Mouse (Mus musculus): ENCODE measurements around the gene Prkce. TPM values are rescaled to one million over a fixed set of nuclear protein-coding genes. Genes with fewer than 3 reads are reported as not detected.

Gene Prkce
- polyA plus RNA-seq, 1 experiment from 2014 or later: 1.1 TPM

DNA sequence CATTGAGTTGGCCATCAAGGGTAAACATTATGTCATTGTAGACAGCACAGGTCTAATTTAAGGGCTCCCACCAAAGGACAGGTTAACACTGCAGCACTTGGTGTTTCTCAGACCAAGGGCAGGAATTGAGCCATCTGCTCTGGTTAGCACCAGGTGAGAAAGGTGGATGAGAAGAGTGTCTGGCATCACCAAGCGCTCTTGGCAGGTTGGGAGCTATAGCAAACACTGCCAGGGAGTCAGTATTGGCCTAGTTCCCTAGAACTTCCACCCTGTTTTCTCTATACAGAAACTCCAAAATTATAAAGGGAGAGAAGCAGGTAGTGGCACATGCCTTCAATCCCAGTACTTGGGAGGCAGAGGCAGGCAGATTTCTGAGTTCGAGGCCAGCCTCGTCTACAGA lies 479.6 kb downstream of the Prkce start:
- Histone ChIP-seq H3K79me2 (ENCODE audit: inconsistent target) (no peaks in the 10 kb centered on the region), H3K27ac (no peak overlapping the region), H3K4me3 (ENCODE audit: inconsistent target) (no peak overlapping the region), H3K36me3 (ENCODE audit: inconsistent target) (no peaks in the 10 kb centered on the region)
- WGBS (ENCODE audit: missing documents): 95% methylated on average over 3 of the region's 3 CpGs

DNA sequence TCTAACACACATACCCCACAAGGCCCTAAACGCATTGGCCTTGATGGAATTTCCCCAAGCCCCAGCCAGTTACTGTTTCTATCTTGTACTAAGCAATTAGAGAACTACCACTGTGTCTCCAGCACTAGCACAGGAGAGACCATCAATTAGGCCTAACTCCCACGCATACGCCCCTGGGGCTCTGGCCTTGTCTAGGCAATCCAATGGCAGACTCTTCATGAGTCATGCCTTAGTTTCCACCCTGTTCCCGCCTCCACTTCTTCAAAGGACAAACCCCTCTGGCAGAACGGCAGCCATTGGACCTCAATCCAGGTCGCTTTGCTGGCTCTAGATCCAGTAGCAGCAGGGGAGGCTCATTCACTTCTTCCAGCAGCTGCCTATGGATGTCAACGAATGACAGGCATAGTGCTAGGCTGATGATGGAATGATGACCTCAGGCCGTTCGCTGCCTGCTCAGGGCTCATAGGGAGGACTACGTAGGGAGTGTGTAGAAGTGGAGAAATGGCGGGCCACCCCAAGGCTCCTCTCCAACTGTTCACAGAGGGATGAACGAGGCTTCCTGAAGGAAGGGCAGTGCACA lies 481.4 kb downstream of the Prkce start:
- H3K27ac ChIP-seq: no peak overlapping the region
- no peaks in the 10 kb centered on the region for H3K79me2 ChIP-seq (ENCODE audit: inconsistent target)
- H3K4me3 ChIP-seq (ENCODE audit: inconsistent target): no peak overlapping the region
- WGBS (ENCODE audit: missing documents): 97% methylated on average over 12 of the region's 12 CpGs
- H3K36me3 ChIP-seq (ENCODE audit: inconsistent target): no peaks in the 10 kb centered on the region

DNA sequence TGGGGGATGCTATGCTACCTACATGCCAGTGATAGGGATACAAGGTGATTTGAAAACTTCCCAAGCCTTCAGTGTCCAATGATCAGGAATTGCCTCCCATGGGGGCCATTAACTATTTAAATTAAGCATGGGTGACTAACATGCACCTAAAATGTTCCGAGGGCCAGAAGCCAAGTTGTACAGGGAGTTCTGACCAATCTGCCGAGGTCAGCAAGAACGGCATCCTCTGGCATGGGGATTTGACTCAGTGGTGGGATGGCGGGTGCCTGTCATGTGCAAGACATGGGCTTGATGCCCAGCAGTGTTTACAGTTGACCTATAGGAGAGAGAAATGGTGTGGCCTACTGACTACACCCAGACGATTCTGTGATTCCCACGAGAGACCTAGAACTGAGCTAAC lies 482.7 kb downstream of the Prkce start:
- H3K36me3 ChIP-seq (ENCODE audit: inconsistent target): no peaks in the 10 kb centered on the region
- H3K27ac ChIP-seq: no peak overlapping the region
- no peaks in the 10 kb centered on the region for H3K79me2 ChIP-seq (ENCODE audit: inconsistent target)
- no peak overlapping the region for H3K4me3 ChIP-seq (ENCODE audit: inconsistent target)
- 95% methylated on average over 6 of the region's 6 CpGs for WGBS (ENCODE audit: missing documents)

DNA sequence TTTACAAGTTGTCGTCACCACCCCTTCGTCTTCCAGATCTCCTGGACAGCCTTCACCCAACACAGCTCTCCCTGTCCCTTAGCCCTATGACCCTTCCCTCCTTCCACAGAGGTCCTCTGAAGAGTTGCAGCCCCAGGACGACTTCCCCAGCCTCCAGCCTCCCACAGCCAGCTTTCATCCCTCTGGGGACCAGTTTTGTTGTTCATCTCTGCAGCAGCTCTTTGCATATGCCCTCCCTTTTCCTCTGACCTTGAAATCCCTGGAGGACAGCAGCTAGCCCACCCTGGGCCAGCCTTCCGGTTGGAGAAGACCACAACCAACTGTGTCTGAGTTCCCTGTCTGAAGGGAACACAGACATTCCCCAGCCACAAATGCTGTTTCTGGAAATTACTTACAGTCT lies 483.5 kb downstream of the Prkce start:
- Histone ChIP-seq H3K36me3 (ENCODE audit: inconsistent target) (no peaks in the 10 kb centered on the region), H3K27ac (no peak overlapping the region), H3K4me3 (ENCODE audit: inconsistent target) (no peak overlapping the region), H3K79me2 (ENCODE audit: inconsistent target) (no peaks in the 10 kb centered on the region)
- 83% methylated on average over 4 of the region's 4 CpGs for WGBS (ENCODE audit: missing documents)

DNA sequence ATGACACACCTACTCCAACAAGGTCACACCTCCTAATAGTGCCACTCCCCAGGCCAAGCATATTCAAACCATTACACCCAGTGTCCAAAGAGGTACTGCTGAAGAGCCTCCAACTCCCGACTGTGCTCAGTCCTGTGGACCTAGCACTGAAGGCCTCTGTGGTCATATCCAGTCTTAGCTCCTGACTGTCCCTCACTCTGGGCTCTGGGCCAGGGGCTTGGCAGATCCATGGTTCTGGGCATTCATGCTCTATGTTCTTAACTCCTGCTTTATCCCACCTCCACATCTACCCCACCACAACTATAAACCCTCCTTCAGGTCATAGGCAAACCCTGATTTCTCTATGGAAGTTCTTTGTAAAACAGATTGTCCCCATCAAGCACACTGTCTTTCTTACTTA lies 485.2 kb downstream of the Prkce start:
- H3K79me2 ChIP-seq (ENCODE audit: inconsistent target): no peaks in the 10 kb centered on the region
- no peak overlapping the region for H3K4me3 ChIP-seq (ENCODE audit: inconsistent target)
- H3K36me3 ChIP-seq (ENCODE audit: inconsistent target): no peaks in the 10 kb centered on the region
- no peak overlapping the region for H3K27ac ChIP-seq
- 100% methylated on average over 1 of the region's 1 CpGs for WGBS (ENCODE audit: missing documents)

DNA sequence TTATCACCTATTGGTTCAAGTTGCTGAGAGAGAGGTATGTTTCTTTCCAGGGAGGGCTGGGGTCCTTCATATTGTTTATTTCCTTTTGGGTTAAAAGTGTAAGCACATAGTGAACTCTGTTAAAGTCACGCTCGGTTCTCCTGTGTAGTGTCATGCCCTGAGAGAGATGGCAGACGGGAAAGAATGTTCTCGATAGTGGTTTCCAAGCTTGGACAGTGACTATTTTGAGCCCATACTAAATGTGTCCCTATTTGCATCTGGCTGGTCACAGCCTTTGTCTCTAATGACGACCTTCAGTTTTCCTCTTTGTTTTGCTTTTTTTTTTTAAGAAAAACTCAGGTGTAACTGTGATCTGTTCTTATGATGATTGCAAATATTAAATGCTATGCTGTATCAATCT lies 488.8 kb downstream of the Prkce start:
- Histone ChIP-seq H3K4me3 (ENCODE audit: inconsistent target) (no peak overlapping the region), H3K36me3 (ENCODE audit: inconsistent target) (no peaks in the 10 kb centered on the region), H3K27ac (no peak overlapping the region), H3K79me2 (ENCODE audit: inconsistent target) (no peaks in the 10 kb centered on the region)
- WGBS (ENCODE audit: missing documents): 92% methylated on average over 5 of the region's 5 CpGs

DNA sequence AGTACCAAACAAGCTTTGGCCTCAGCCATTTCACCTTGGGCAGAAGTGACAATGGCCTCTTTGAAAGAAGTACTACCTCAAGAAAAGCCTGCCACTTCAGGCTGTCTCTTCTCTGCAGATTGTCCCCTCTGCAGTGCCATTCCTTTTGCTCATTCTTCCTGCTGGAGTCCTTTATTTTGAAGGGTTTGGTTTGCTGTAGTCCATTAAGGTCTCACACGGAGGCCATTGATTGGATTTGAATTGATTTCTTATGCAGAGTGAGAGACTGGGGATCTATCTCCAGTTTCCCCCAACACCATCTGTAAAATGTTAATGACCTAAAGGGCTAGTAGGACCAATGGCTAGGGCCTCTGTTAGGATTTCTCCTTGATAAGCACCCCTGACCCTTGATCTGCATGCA lies 494.7 kb downstream of the Prkce start:
- Histone ChIP-seq H3K4me3 (ENCODE audit: inconsistent target) (no peak overlapping the region), H3K27ac (no peak overlapping the region), H3K36me3 (ENCODE audit: inconsistent target) (no peaks in the 10 kb centered on the region), H3K79me2 (ENCODE audit: inconsistent target) (no peaks in the 10 kb centered on the region)
- 93% methylated on average over 1 of the region's 1 CpGs for WGBS (ENCODE audit: missing documents)

DNA sequence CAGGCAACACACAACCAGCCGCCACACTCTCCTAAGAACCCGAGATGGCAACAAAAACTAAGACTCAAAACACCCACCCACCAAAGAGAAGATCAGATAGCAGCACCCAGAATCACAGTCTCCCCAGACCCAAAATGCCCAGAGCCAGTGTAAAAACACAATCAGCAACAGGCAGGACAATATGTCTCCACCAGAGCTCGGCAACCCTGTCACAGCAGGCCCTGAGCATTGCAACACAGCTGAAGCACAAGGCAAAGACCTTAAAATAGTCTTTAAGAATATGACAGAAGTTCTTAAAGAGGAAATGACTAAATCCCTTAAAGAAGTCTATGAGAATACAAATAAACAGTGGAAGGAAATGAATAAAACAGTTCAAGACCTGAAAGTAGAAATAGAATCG lies 495.9 kb downstream of the Prkce start:
- WGBS (ENCODE audit: missing documents): 36% methylated on average over 4 of the region's 4 CpGs
- no peaks in the 10 kb centered on the region for H3K36me3 ChIP-seq (ENCODE audit: inconsistent target)

DNA sequence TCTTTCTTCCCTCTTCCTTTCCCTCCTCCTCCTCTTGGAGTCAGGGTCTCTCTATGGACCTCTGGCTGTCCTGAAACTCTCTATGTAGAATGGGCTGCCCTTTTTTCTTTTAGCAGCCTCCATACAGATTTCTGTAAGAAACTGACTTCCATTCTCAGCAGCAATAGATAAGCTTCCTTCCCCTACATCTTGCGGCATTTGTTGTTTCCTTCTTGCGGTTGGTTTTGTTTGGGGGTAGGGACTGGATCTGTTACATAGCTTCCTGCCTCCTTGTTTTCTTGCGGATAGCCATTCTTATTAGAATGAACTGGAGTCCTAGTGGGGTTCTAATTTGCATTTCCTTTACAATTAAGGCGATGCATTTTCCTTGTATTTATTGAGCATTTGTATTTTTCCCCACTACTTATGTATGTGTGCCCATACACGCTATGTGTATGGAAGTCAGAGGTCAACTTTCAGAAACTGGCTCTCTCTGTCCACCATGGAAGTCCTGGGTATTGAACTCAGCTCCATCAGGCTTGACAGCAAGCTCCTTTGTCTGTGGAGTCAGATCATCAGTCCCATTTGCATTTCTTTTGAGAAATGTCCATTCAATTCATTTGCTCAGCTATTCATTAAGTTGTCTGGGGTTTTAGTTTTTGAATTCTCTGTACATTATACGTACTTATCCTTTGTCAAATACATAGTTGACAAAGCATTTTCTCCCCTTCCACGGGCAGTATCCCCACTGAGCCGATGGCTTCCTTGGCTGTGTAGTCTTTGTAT lies 500.4 kb downstream of the Prkce start:
- Histone ChIP-seq H3K79me2 (ENCODE audit: inconsistent target) (no peaks in the 10 kb centered on the region), H3K27ac (peak overlapping the region; percentile 47), H3K4me3 (ENCODE audit: inconsistent target) (no peak overlapping the region), H3K36me3 (ENCODE audit: inconsistent target) (no peaks in the 10 kb centered on the region)
- WGBS (ENCODE audit: missing documents): 42% methylated on average over 8 of the region's 8 CpGs

More for the DNA sequence above, 495.9 kb downstream of the Prkce start:
- Histone ChIP-seq H3K79me2 (ENCODE audit: inconsistent target) (no peaks in the 10 kb centered on the region), H3K4me3 (ENCODE audit: inconsistent target) (no peak overlapping the region), H3K27ac (peak overlapping the region; percentile 91)

DNA sequence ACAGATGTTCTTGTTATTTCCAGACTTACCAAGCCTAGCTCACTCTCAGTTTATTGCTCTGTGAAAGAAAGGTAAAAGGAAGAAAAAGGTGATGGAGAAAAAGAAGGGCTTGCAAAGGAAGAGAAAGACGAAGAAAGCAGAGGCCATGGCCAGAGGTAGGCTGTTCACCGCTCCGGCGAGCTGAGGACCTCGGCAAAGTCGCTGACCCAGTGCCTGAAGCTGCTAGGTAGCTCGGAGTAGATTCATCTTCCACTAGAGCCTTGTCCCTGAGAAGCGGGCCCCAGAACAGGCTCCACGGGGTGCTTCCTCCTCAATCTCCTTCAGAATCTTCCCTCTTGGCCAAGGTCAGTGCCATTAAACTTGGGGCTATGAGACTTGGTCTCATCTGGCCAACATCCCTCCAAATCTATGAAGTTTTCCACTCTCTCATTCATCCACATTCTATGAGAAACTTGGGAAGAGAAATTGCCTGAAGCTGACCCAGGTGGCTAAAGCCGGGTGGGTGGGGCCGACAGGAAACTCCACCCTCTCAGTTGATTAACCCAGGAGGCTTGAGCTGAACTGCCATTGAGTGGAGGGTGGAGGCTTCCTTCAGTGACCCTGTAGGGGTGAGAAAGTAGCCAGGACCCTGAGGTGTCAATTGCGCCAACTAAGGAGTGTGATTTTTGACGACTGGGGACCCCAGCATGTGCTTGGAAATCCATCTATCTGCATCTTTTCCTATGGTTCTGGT lies 502.2 kb downstream of the Prkce start:
- H3K36me3 ChIP-seq (ENCODE audit: inconsistent target): no peaks in the 10 kb centered on the region
- WGBS (ENCODE audit: missing documents): 89% methylated on average over 6 of the region's 13 CpGs
- H3K79me2 ChIP-seq (ENCODE audit: inconsistent target): no peaks in the 10 kb centered on the region
- no peak overlapping the region for H3K27ac ChIP-seq
- H3K4me3 ChIP-seq (ENCODE audit: inconsistent target): no peak overlapping the region

DNA sequence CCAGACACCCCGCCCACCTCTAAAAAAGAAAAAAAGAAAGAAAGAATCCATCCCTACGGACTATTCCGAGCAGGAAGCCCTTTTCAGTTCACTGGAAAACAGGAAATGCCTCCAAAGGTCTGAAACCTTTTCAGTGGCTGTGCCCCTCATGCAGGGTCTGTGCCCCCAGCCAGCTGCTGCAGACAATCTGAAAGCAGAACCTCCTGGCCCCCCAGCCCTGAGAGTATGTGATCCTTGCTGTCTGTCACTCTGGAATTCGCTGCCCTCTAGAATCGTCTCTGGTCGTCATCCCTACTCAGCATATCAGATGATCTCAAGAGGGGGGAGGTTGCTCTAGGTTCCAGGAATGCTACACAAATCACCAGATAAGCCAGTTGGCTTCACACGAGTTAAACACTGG lies 503.1 kb downstream of the Prkce start:
- H3K27ac ChIP-seq: no peak overlapping the region
- H3K36me3 ChIP-seq (ENCODE audit: inconsistent target): no peaks in the 10 kb centered on the region
- no peaks in the 10 kb centered on the region for H3K79me2 ChIP-seq (ENCODE audit: inconsistent target)
- no peak overlapping the region for H3K4me3 ChIP-seq (ENCODE audit: inconsistent target)
- WGBS (ENCODE audit: missing documents): 75% methylated on average over 6 of the region's 7 CpGs

DNA sequence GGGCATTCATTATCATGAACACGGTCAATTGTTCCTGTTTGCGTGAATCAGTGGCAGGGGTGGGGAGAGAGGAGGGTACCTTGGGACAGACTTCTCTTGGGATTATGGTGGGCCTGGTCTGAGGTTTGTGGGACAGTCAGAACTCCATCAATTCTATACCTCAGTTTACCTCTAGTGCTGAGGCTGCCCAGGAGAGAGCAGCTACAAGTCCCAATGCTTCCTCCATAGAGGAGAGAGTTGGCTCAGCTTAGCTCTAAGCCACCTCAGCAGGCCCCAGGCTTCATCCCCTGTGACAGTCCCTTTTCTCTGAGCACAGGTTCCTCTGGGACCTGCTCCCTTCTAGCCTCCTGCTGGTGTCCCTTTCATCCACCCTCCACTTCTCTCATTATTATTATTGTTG lies 507.4 kb downstream of the Prkce start:
- 90% methylated on average over 2 of the region's 2 CpGs for WGBS (ENCODE audit: missing documents)
- Histone ChIP-seq H3K36me3 (ENCODE audit: inconsistent target) (no peaks in the 10 kb centered on the region), H3K4me3 (ENCODE audit: inconsistent target) (no peak overlapping the region), H3K27ac (no peak overlapping the region), H3K79me2 (ENCODE audit: inconsistent target) (no peaks in the 10 kb centered on the region)

DNA sequence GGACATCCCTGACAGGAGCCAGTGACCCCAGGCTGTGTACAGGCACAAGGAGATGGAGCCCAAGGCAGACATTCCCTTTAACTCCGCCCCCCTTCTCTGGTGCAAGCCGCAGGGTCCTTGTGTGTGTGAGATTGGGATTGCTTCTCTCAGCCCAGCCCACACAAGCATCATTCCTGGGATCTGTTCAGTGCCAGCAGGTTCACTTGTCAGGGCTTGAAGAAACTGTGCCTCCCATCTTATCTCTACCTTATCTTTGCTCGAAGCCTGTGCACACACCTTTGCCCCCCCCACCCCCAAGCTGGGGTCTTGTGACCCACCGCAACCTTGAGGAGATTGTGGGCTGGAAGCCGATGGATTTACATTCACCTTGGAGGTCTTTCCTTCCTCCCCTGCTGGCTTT lies 508.8 kb downstream of the Prkce start:
- no peak overlapping the region for H3K27ac ChIP-seq
- WGBS (ENCODE audit: missing documents): 97% methylated on average over 5 of the region's 5 CpGs
- no peaks in the 10 kb centered on the region for H3K36me3 ChIP-seq (ENCODE audit: inconsistent target)
- no peaks in the 10 kb centered on the region for H3K79me2 ChIP-seq (ENCODE audit: inconsistent target)
- H3K4me3 ChIP-seq (ENCODE audit: inconsistent target): no peak overlapping the region

DNA sequence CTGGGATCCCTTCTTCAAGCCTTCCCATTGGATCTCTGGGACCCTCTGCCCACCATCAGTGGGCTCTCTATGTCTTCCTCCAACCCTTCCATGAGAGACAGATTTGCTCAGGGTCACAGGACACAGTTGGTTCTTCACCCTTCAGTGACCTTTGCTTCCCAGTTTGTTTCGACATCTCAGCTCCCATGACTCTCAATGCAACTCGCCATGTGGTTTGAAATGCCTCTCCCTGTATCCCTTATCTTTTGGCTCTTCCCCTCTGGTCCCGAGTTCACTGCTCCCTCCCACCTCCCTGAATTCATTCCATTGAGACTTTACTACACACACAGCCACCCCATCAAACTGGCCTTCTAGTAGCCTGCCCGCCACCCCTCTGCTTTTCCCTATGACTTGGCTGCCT lies 509.3 kb downstream of the Prkce start:
- Histone ChIP-seq H3K27ac (no peak overlapping the region), H3K4me3 (ENCODE audit: inconsistent target) (no peak overlapping the region), H3K79me2 (ENCODE audit: inconsistent target) (no peaks in the 10 kb centered on the region), H3K36me3 (ENCODE audit: inconsistent target) (no peaks in the 10 kb centered on the region)
- 78% methylated on average over 4 of the region's 4 CpGs for WGBS (ENCODE audit: missing documents)

DNA sequence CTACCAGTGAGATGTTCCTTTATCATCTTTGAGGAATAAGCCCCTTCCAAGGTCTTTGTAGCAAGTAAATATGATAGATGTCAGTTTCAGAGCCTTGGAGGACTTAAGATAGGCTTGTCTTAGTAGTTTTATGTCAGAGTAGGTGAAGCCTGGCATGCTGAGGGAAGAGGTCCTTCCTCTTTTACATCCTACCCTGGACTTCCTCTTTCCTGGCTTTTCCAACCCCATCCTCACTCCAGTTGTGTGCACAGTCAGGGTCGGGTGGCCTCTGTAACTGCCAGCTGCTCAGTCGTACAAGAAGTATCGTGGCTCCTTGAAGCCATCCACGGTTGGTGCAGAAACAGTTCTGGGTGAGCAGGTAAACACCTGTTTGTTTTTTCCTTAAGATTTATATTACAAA lies 517.7 kb downstream of the Prkce start:
- WGBS (ENCODE audit: missing documents): 39% methylated on average over 4 of the region's 4 CpGs
- Histone ChIP-seq H3K79me2 (ENCODE audit: inconsistent target) (no peaks in the 10 kb centered on the region), H3K27ac (no peak overlapping the region), H3K4me3 (ENCODE audit: inconsistent target) (no peak overlapping the region), H3K36me3 (ENCODE audit: inconsistent target) (no peaks in the 10 kb centered on the region)
